Mouse (Mus musculus): ENCODE measurements around the gene Lce1a1.

The Lce1a1 gene

GRCm38 (mm10) chr3:92648207-92648606 lies at the start of gene Lce1a1:
Gene Lce1a1, minus strand, starts transcription at chr3:92648307.
- no peak for DNase-seq (ENCODE audit: low read depth, low spot score)

GRCm38 (mm10) chr3:92694613-92695012 lies 46.5 kb upstream of the Lce1a1 start:
- no peak for DNase-seq (ENCODE audit: low read depth, low spot score)

DNA sequence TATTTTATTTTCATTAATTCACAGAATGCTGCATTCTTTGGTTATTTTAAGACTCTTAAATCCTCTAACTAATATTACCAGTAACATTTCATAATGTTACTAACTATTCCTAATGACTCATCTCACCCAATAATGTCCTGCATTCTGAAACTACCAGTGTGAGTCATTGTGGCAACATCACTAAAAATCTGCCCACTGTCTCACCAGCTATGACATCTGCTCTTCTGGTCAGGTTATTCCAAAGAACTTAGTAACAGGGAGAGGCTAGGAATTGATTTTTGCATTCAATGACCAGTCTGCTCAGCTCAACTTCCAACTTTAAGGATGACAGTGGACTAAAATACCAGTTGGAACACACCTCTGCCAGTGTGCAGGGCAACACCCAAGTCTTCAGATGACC lies 43.6 kb upstream of the Lce1a1 start:
- DNase-seq (ENCODE audit: low read depth, low spot score), result peak; percentile 2

- peak; percentile 4 for DNase-seq (ENCODE audit: low read depth, low spot score)
Measured at GRCm38 (mm10) chr3:92689154-92689553, 41.0 kb upstream of the Lce1a1 start.

GRCm38 (mm10) chr3:92687110-92687509 lies 39.0 kb upstream of the Lce1a1 start, which contains the start of gene Lce1d:
Gene Lce1d, minus strand, starts transcription at chr3:92687210.
- DNase-seq (ENCODE audit: low read depth, low spot score), result no peak

DNA sequence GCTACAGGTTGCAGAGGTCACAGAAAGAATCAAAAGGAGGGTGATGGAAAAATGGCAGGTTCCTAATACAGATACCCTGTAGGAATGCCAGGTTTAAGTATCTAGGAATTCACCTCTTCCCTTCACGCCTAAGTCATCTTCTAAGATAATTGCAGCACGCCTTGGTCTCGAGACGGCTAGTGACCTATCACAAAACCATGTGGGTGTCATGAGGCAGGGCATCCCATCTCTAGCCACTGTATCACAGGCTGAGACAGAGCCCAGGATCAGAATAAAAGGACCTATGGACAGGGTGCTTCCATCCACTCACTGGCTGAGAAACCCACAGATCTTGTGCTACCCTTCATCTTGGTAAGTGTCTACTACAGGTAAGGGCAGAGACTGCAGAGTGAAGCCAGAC lies 30.8 kb upstream of the Lce1a1 start, which contains the start of gene Lce1c:
Gene Lce1c (plus strand): TSS at position 301 of the 400 bp plus-strand sequence.
- no peak for DNase-seq (ENCODE audit: low read depth, low spot score)

- DNase-seq (ENCODE audit: low read depth, low spot score), result no peak
Measured at GRCm38 (mm10) chr3:92670215-92670614, 22.1 kb upstream of the Lce1a1 start, which contains the start of gene Lce1a2. Gene Lce1a2, minus strand, starts transcription at chr3:92670315.

GRCm38 (mm10) chr3:92656826-92657225 lies 8.7 kb upstream of the Lce1a1 start, which contains the start of gene Lce1b:
Gene Lce1b, minus strand, starts transcription at chr3:92656926.
- DNase-seq (ENCODE audit: low read depth, low spot score), result no peak

GRCm38 (mm10) chr3:92639854-92640253 lies 8.3 kb downstream of the Lce1a1 start:
- no peak for DNase-seq (ENCODE audit: low read depth, low spot score)

- no peak for DNase-seq (ENCODE audit: low read depth, low spot score)
Measured at GRCm38 (mm10) chr3:92638653-92638991, 9.5 kb downstream of the Lce1a1 start.

GRCm38 (mm10) chr3:92637745-92638652 lies 10.1 kb downstream of the Lce1a1 start:
- no peak for DNase-seq (ENCODE audit: low read depth, low spot score)

- no peak for DNase-seq (ENCODE audit: low read depth, low spot score)
Measured at GRCm38 (mm10) chr3:92621560-92621959, 26.5 kb downstream of the Lce1a1 start, which contains the start of gene Lce6a. Gene Lce6a, minus strand, starts transcription at chr3:92621660.

DNA sequence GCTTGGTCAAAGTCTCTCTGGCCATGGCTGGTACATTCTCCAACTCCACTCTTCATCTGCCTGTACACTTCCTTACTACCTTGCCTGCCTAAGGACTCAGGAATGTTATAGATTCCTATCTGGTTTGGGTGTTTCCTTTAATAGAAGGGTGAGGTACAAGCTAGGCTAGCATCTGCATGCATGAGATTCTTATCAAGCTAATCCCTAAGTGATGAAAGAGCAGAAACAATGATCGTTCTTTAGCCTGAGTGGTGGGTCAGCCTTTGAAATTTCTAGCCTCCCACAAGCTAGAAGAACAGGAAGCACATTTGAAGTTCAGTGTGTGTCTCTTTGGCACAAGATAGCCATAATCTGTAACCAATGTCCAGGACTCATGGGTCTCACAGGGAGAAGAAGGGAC lies 38.3 kb downstream of the Lce1a1 start:
- DNase-seq (ENCODE audit: low read depth, low spot score), result no peak

DNA sequence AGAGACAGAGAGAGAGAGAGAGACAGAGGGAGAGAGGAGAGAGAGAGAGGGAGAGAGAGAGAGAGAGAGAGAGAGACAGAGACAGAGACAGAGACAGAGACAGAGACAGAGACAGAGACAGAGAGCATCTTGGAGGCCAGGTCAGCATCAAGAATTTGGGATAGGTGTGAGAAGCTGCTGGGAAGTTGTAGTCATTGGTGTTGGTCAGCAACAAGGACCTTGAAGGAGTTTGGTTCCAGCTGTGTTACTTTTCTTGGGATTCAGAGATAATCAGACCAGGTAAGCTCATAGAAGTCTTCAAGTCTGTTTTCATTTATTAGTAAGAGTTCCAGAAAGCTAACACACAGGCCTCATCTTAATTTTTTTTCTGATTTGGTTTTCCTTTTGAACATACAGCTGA lies 40.7 kb downstream of the Lce1a1 start, which contains the start of gene 2210017I01Rik:
Gene 2210017I01Rik (minus strand): TSS at position 101 of the 400 bp plus-strand sequence.
- no peak for DNase-seq (ENCODE audit: low read depth, low spot score)

GRCm38 (mm10) chr3:92602169-92602568 lies 45.9 kb downstream of the Lce1a1 start:
- peak; percentile 11 for DNase-seq (ENCODE audit: low read depth, low spot score)

GRCm38 (mm10) chr3:92600456-92600855 lies 47.7 kb downstream of the Lce1a1 start:
- no peak for DNase-seq (ENCODE audit: low read depth, low spot score)

DNA sequence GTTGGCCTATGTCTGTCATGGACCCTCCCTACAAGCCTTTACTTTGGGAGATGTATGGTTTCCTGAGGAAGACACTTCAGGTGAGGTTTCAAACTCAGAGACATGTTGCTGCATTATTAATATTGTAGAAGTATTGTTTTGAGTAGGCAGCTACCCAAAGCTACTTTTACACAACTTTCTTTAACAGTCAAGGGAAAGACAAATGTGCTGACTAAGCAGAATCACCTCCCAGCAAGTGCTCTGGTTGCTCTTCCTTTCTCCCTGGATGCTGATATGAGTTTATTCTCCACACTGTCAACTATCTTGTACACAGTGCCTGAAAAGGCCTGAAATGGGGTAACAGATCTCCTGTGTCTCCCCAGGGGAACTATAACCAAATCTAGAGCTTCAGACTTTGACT lies 48.1 kb downstream of the Lce1a1 start:
- DNase-seq (ENCODE audit: low read depth, low spot score), result no peak

GRCm38 (mm10) chr3:92598429-92598828 lies 49.7 kb downstream of the Lce1a1 start:
- no peak for DNase-seq (ENCODE audit: low read depth, low spot score)
